Mouse (Mus musculus) myocyte (in vitro differentiated cells): ENCODE measurements around the gene B2m.

Experiments used
- POLR2A ChIP-seq: IDR thresholded peaks from one replicate; pipeline ENCODE4 v1.6.1; 2011; ENCODE audit warnings: low read depth, mild to moderate bottlenecking, control low read depth, moderate library complexity; ENCODE audit not compliant: insufficient read length
- TCF12 ChIP-seq: IDR thresholded peaks from one replicate; pipeline ENCODE4 v1.6.1; 2011; ENCODE audit warnings: mild to moderate bottlenecking, control low read depth; ENCODE audit not compliant: poor library complexity, insufficient read depth, severe bottlenecking

- TF ChIP-seq TCF12 (no peak), POLR2A (no peak)
These were observed 4.4 kb upstream of the B2m start for GRCm38 (mm10) chr2:122143111-122143510.
